Mouse (Mus musculus) limb, embryonic 14.5 days (tissue): ENCODE measurements around the gene Ppt2. TPM values are rescaled to one million over a fixed set of nuclear protein-coding genes. Genes with fewer than 3 reads are reported as not detected.
A peak's percentile ranks its signal among the peaks of the same experiment; 100 is the strongest.

ENCODE experiments used
- ATAC-seq: fragments of 200-750 bp; cut with Nextera tagmentation; 2 replicates; pipeline ENCODE4 v1.8.0; 2017; ENCODE audit warnings: low read depth, moderate number of reproducible peaks, moderate TSS enrichment; ENCODE audit not compliant: low FRiP score
- DNase-seq: peaks from one replicate; pipeline ENCODE4 v3.0.0-alpha.2; 2015; ENCODE audit warnings: low spot score
- H3K27ac ChIP-seq: fragments of 300-500 bp; sonication (generic); replicated peaks from 2 replicates; pipeline ENCODE4 v1.5.1; 2014; ENCODE audit warnings: low read depth, mild to moderate bottlenecking, low read length, moderate library complexity, mixed read lengths
- H3K27me3 ChIP-seq: fragments of 300-500 bp; sonication (generic); 2 replicates; pipeline ENCODE4 v1.6.1; 2014; ENCODE audit warnings: low read length, mixed read lengths; ENCODE audit not compliant: control insufficient read depth, insufficient read depth
- H3K36me3 ChIP-seq: fragments of 300-500 bp; sonication (generic); 2 replicates; pipeline ENCODE4 v1.6.1; 2014; ENCODE audit warnings: mild to moderate bottlenecking, low read length, moderate library complexity, mixed read lengths; ENCODE audit not compliant: control insufficient read depth, insufficient read depth
- H3K4me1 ChIP-seq: fragments of 300-500 bp; sonication (generic); 2 replicates; pipeline ENCODE4 v1.6.1; 2014; ENCODE audit warnings: antibody characterized with exemption, low read length, mixed read lengths; ENCODE audit not compliant: control insufficient read depth, insufficient read depth
- H3K4me2 ChIP-seq: fragments of 300-500 bp; sonication (generic); replicated peaks from 2 replicates; pipeline ENCODE4 v1.6.1; 2014; ENCODE audit warnings: low read depth, mild to moderate bottlenecking, low read length, moderate library complexity; ENCODE audit not compliant: severe bottlenecking
- H3K4me3 ChIP-seq: fragments of 300-500 bp; sonication (generic); replicated peaks from 2 replicates; pipeline ENCODE4 v1.5.1; 2014; ENCODE audit warnings: low read length
- H3K9ac ChIP-seq: fragments of 300-500 bp; sonication (generic); 2 replicates; pipeline ENCODE4 v1.6.1; 2014; ENCODE audit warnings: mild to moderate bottlenecking, low read depth, low read length, moderate library complexity; ENCODE audit not compliant: severe bottlenecking
- H3K9me3 ChIP-seq: fragments of 300-500 bp; sonication (generic); 2 replicates; pipeline ENCODE4 v1.6.1; 2016; ENCODE audit warnings: low read length; ENCODE audit not compliant: control insufficient read depth
- POLR2A ChIP-seq: fragments of 200-500 bp; IDR thresholded peaks from 2 replicates; pipeline ENCODE4 v1.8.0; 2012; ENCODE audit warnings: inconsistent platforms, mild to moderate bottlenecking, moderate library complexity, borderline replicate concordance; ENCODE audit not compliant: insufficient read depth, insufficient read length; ENCODE audit errors: extremely low read depth
- WGBS: fragments of 180-500 bp; shearing (Covaris S2); extraction: QIAGEN DNeasy Blood & Tissue Kit; methylation state at CpG from one replicate; pipeline ENCODE4 v1.1.7; 2014; 5-methylcytosine and 5-hydroxymethylcytosine counted together
- polyA plus RNA-seq, 2 experiments: library from polyadenylated mRNA; depleted of rRNA in 1 of 2; stranded (reverse) in 1 of 2; unstranded in 1 of 2; fragments of >200 nt; fragmentation: Nextera tagmentation in 1 of 2; extraction: Ambion mirVana in 1 of 2; gene quantifications; 2 replicates each; pipeline versions ENCODE4 v1.2.1 to v1.2.3; 2012 to 2014

Ppt2 gene
- polyA plus RNA-seq, 2 experiments, result 29.9 to 39.6 TPM

DNA sequence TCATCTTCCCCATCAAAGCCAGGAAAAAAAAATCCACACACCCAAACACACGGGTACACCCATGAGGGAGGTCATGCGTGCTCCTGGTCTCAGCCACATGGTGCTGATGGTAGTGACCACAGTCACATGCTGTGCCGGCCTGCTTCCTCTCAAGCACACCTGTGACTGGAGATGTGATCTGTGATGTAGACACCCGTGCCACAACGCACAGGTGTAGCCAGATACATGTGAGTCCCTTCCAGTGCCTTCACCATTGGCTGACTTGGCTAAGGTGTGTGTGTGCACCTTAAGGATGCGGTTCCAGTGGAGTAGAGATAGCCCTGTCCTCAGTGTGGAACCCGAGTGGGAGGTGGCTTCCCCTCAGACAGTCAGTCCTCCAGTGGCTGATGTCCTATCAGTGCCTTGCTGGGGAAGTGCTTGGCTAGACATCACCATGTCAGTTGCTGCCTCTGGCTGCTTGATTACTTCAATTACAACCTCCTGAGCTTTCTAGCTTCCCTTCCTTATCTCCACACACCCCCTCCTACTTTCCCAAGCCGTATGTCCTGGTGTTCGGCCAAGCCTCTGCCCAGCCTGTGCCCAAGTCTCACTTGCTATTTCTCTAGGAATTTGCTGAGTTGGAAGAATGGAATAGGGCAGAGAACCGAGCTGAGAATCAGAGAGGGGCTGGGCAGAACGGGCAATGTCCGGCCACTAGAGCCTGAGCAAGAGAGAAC is 31.0 kb upstream of the Ppt2 start:
- Histone ChIP-seq H3K4me2 (no peak overlapping the region), H3K9ac (no peak overlapping the region), H3K9me3 (no peaks in the 10 kb centered on the region), H3K4me1 (peaks cover 7% of the 10 kb centered on the region), H3K27ac (no peak overlapping the region), H3K4me3 (no peak overlapping the region), H3K36me3 (no peaks in the 10 kb centered on the region; the same call in 1 of the 2 replicates), H3K27me3 (peaks cover 27% of the 10 kb centered on the region)
- ATAC-seq (no peak), DNase-seq (no peak)
- no peak for TF ChIP-seq POLR2A
- WGBS, result 59% methylated on average over 12 of the region's 12 CpGs

DNA sequence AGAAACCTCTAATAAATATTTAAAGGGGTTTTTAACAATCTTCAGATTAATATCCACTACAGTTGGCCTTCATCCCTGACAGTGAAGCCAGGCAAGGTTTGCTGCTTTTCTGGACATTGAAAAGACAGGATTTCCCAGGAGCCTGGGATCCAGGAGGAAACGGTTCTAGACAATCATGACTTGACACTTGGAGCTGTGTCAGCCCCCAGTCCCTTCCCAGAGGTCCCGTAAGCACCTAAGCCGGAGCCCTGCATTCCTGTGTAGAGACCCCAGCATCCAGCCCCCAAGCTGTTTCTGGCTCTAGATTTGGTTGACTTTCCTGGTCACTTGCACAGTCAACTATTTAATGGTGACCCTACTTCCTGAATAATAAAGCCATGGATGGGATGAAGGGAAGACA is 30.3 kb upstream of the Ppt2 start:
- Histone ChIP-seq H3K4me1 (peaks cover 7% of the 10 kb centered on the region), H3K27me3 (peaks cover 27% of the 10 kb centered on the region), H3K4me3 (no peak overlapping the region), H3K4me2 (no peak overlapping the region), H3K36me3 (peaks cover 1% of the 10 kb centered on the region; the same call in 1 of the 2 replicates), H3K27ac (no peak overlapping the region), H3K9me3 (no peaks in the 10 kb centered on the region), H3K9ac (no peak overlapping the region)
- DNase-seq (no peak), ATAC-seq (no peak)
- 63% methylated on average over 3 of the region's 3 CpGs for WGBS
- TF ChIP-seq POLR2A, result no peak

DNA sequence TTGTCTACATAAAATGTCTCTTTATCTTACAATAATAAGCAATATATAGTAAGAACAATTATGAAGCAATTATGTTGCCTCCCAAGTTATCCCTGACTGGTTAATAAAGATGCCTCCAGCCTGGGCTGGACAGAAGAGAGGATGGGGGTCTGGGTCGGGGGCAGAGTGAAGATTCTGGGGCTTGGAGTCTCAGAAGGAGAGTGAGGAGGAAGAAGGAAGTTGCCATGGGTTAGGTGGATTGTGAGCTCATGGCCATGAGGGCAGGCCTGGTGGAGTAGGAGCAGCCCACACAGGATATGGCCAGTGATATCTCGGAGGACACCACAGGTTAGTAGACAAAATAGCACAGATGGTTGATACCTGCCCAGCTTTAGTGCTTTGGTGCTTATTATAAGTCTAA is 29.8 kb upstream of the Ppt2 start:
- ATAC-seq (no peak), DNase-seq (no peak)
- Histone ChIP-seq H3K27me3 (peaks cover 27% of the 10 kb centered on the region), H3K36me3 (peaks cover 6% of the 10 kb centered on the region; the same call in 1 of the 2 replicates), H3K4me2 (no peak overlapping the region), H3K9me3 (no peaks in the 10 kb centered on the region), H3K4me1 (peaks cover 7% of the 10 kb centered on the region), H3K9ac (no peak overlapping the region), H3K4me3 (no peak overlapping the region), H3K27ac (no peak overlapping the region)
- TF ChIP-seq POLR2A, result no peak
- 79% methylated on average over 2 of the region's 2 CpGs for WGBS

DNA sequence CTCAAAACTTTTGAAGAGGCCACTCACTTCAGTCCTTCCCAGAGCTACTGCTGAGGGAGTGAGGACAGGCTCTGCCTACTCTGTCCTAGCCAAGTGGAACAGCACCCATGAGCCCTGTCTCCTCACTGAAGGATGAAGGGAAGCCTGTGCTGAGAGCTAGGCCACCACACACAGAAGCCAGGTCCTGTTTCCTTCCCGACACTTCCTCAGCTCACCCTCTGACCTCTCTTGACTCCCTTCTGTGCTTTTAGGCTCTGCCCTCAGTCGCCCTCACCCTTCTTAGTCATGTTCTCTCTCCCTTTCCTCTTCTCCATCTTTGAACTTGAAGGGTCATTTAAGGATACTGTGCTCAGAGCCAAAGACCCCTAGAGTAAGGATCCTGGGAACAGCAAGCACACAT is 29.0 kb upstream of the Ppt2 start:
- DNase-seq, result no peak
- Histone ChIP-seq H3K4me1 (peaks cover 7% of the 10 kb centered on the region), H3K27ac (no peak overlapping the region), H3K9me3 (no peaks in the 10 kb centered on the region), H3K36me3 (peaks cover 14% of the 10 kb centered on the region), H3K4me2 (no peak overlapping the region), H3K9ac (no peak overlapping the region), H3K27me3 (peaks cover 27% of the 10 kb centered on the region), H3K4me3 (no peak overlapping the region)
- TF ChIP-seq POLR2A, result no peak
- ATAC-seq, result no peak
- WGBS, result 30% methylated on average over 2 of the region's 2 CpGs

DNA sequence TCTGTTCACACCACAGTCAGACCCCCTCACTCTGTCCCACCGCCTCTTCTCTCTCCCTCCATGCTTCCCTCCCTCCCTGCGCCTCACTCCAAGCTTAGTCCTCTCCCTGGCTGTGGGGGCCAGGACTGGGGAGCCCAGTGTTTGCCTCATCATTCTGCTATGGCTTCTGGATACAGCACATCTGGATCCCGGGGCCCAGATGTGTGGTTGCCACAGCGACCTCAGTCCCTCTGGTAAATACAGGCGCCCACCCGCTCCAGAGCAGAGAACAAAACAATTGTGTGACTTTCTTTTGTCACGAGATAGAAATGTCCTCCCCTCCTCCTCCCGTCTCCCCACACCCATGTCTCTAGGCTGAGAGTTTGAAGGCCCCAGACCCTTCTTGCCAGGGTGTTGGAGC is 28.4 kb upstream of the Ppt2 start:
- Histone ChIP-seq H3K27ac (no peak overlapping the region), H3K4me3 (no peak overlapping the region), H3K9me3 (no peaks in the 10 kb centered on the region), H3K4me2 (no peak overlapping the region), H3K36me3 (peaks cover 21% of the 10 kb centered on the region), H3K27me3 (peaks cover 26% of the 10 kb centered on the region), H3K9ac (0 out of 2 replicates have a peak overlapping the region, but pooled peaks have one; percentile 16), H3K4me1 (peaks cover 7% of the 10 kb centered on the region)
- TF ChIP-seq POLR2A, result no peak
- DNase-seq (peak; percentile 13), ATAC-seq (no peak)
- WGBS, result 54% methylated on average over 8 of the region's 8 CpGs
